Mouse (Mus musculus) CH12.LX (cell line): ENCODE data around the gene Timm10. TPM values are rescaled to one million over a fixed set of nuclear protein-coding genes. Genes with fewer than 3 reads are reported as not detected.

Experiments used
- DNase-seq: peaks from one replicate; pipeline ENCODE4 v3.0.0-alpha.2; 2013; ENCODE audit errors: extremely low read depth
- H3K27ac ChIP-seq: 2 replicates; pipeline ENCODE4 v1.5.1; 2012; ENCODE audit warnings: low read depth, mild to moderate bottlenecking, control low read depth, moderate library complexity; ENCODE audit not compliant: insufficient read depth
- H3K27me3 ChIP-seq: replicated peaks from 2 replicates; pipeline ENCODE3; 2012; ENCODE audit warnings: inconsistent platforms
- H3K36me3 ChIP-seq, 2 experiments: replicated peaks in 1 of 2; 2 replicates each; pipeline versions ENCODE3 to v1.6.1; 2012; ENCODE audit warnings: inconsistent platforms in 1 of 2, low read length in 1 of 2, mild to moderate bottlenecking in 1 of 2, mixed read lengths in 1 of 2, moderate library complexity in 1 of 2; ENCODE audit not compliant: control insufficient read depth in 1 of 2, insufficient read depth in 1 of 2
- H3K4me1 ChIP-seq, 2 experiments: 2 replicates each; pipeline ENCODE4 v1.6.1; 2012; ENCODE audit warnings: inconsistent platforms in 1 of 2, moderate library complexity in 1 of 2; ENCODE audit not compliant: insufficient read depth in 2 of 2, control insufficient read depth in 1 of 2
- H3K4me2 ChIP-seq: 2 replicates; pipeline ENCODE4 v1.6.1; 2012; ENCODE audit warnings: low read depth, mild to moderate bottlenecking, control low read depth; ENCODE audit not compliant: poor library complexity, insufficient read depth, severe bottlenecking
- H3K4me3 ChIP-seq, 3 experiments: fragments of 150-350 bp in 1 of 3; sonication (generic) in 1 of 3; replicated peaks in 1 of 3; 2 replicates each; pipeline versions ENCODE3 to v1.5.1; 2011 to 2012; ENCODE audit warnings: low read depth in 2 of 3, low read length in 2 of 3, mild to moderate bottlenecking in 2 of 3, moderate library complexity in 2 of 3, control low read depth in 1 of 3, improper control_type of control experiment in 1 of 3, inconsistent platforms in 1 of 3, mixed read lengths in 1 of 3; ENCODE audit not compliant: poor library complexity in 1 of 3
- H3K79me2 ChIP-seq: replicated peaks from 2 replicates; pipeline ENCODE4 v1.6.1; 2012; ENCODE audit warnings: mild to moderate bottlenecking, moderate library complexity; ENCODE audit not compliant: control insufficient read depth, poor library complexity, insufficient read depth, severe bottlenecking; ENCODE audit errors: extremely low read depth
- H3K9ac ChIP-seq: 2 replicates; pipeline ENCODE4 v1.6.1; 2012; ENCODE audit warnings: low read depth, mild to moderate bottlenecking, control low read depth, moderate library complexity; ENCODE audit not compliant: insufficient read depth
- H3K9me3 ChIP-seq: replicated peaks from 2 replicates; pipeline ENCODE3; 2012; ENCODE audit warnings: low read length, inconsistent platforms, mixed read lengths
- KAT2A ChIP-seq: IDR thresholded peaks from 2 replicates; pipeline ENCODE4 v1.6.1; 2012; ENCODE audit warnings: low read length, improper control_type of control experiment, inconsistent platforms; ENCODE audit not compliant: insufficient replicate concordance
- MAFK ChIP-seq: IDR thresholded peaks from 2 replicates; pipeline ENCODE4 v1.6.1; 2011; ENCODE audit warnings: low read length, improper control_type of control experiment; ENCODE audit not compliant: insufficient replicate concordance
- MEF2A ChIP-seq: IDR thresholded peaks from 2 replicates; pipeline ENCODE4 v1.6.1; 2014; ENCODE audit warnings: low read depth, mild to moderate bottlenecking, inconsistent platforms, low read length, improper control_type of control experiment, borderline replicate concordance
- RAD21 ChIP-seq: IDR thresholded peaks from 2 replicates; pipeline ENCODE4 v1.6.1; 2011; ENCODE audit warnings: low read depth, mild to moderate bottlenecking, low read length, improper control_type of control experiment, moderate library complexity
- USF2 ChIP-seq: conservative IDR thresholded peaks from 2 replicates; pipeline ENCODE4 v1.6.1; 2011; ENCODE audit warnings: low read depth, low read length, improper control_type of control experiment
- ZMIZ1 ChIP-seq: IDR thresholded peaks from 2 replicates; pipeline ENCODE4 v1.6.1; 2012; ENCODE audit warnings: low read depth, mild to moderate bottlenecking, inconsistent platforms, low read length, improper control_type of control experiment
- dilution Hi-C: fragments of 300-500 bp; cut with MboI; formaldehyde crosslinking; loops from 2 replicates; pipeline ENCODE4 v1.14.3; 2020; ENCODE audit warnings: low sequenced_read_pairs; ENCODE audit not compliant: extremely low pct_unique_long_range_greater_than_20kb, extremely low pct_ligation_motif_present
- in situ Hi-C: fragments of 300-500 bp; cut with MboI; formaldehyde crosslinking; loops from 3 replicates; pipeline ENCODE4 v1.14.3; 2019; ENCODE audit warnings: low sequenced_read_pairs, low pct_ligation_motif_present, low pct_unique_long_range_greater_than_20kb, mixed read lengths
- polyA plus RNA-seq: library from polyadenylated mRNA; unstranded; fragments of >175 nt; gene quantifications from 2 replicates; pipeline ENCODE4 v1.2.1, GENCODE M21; 2012; ENCODE audit warnings: low read depth; ENCODE audit not compliant: insufficient read length
- total RNA-seq, 2 experiments: library from RNA; depleted of rRNA; stranded (reverse); fragments of 300-350 nt in 1 of 2; fragments of >200 nt in 1 of 2; gene quantifications; 2 replicates each; pipeline ENCODE4 v1.2.3; 2012 to 2014

The Timm10 gene
- total and polyA plus RNA-seq, 3 experiments: 77.7 to 115 (median 81.2) TPM

DNA sequence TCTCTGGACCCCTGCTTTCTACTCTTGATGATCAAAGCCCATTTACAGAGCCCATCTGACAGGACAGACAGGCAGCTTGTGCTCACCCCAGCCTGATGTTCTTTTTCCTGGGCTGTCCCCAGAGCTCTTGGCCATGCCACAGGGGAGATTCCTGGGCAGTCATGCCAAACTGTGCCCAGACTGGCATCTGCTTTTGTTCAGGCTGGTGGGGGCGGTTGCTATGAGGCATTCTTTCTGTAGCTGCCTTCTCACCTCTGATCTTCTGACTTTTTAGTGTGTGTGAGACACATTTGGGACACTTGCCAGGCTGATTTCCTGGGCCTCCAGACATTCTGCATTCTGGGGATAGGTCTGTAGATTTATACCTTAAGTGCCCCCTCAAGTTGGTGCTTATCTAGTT is 31.8 kb downstream of the Timm10 start:
- no peak overlapping the region for H3K27ac ChIP-seq
- DNase-seq: no peak
- H3K4me1 ChIP-seq: peaks cover 0 to 10% of the 10 kb centered on the region in 2 experiments; a peak in 1 of 4 replicates
- no peak overlapping the region for H3K4me2 ChIP-seq
- no peaks in the 10 kb centered on the region for H3K36me3 ChIP-seq
- no peak overlapping the region for H3K4me3 ChIP-seq
- no peaks in the 10 kb centered on the region for H3K9me3 ChIP-seq
- TF ChIP-seq MEF2A (no peak), RAD21 (no peak), ZMIZ1 (no peak), USF2 (no peak), MAFK (no peak)
- in situ Hi-C loops (no loop called here), dilution Hi-C loops (no loop called here)
- H3K27me3 ChIP-seq: peaks cover 13% of the 10 kb centered on the region
- no peaks in the 10 kb centered on the region for H3K79me2 ChIP-seq
- no peak overlapping the region for H3K9ac ChIP-seq

DNA sequence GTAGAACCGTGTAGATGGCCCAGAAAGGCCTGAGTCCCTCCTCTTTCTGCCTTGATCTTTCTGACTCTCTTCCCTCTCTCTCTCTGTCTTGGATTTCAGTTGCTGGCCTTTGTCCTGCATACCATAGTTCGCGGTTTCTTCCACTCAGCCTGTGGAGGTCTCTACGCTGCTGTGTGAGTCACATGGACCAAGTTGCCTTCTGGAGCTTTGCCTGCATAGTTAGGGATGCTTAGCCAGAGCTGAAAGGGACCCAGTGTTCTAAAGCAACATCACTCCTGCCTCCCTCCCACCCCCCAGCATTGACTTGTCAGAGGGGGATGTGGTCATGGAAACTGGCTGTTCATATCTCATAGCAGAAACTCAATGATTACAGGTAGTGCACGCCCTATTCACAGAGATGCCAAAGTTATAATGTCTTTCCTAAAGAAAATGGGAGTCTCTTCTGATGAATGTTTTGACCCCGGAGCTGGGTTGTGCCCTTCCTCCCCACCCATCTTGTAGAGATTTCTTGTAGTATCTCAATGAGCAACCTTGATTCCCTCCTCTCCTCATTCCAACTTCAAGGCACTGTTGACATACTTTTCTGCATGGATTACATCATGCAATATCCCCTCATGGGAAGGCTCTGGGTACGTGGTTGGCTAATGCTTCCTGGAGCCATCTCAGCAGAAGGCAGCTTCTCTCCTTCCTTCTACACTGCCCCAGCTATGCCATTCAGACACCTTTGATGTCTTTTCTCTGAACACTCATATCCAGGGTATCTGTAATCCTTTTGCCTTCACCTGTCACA is 33.4 kb downstream of the Timm10 start:
- peaks cover 0 to 22% of the 10 kb centered on the region in 2 experiments; a peak in 2 of 4 replicates for H3K4me1 ChIP-seq
- no peak overlapping the region for H3K9ac ChIP-seq
- in situ Hi-C loops: loop anchor here (5.0 kb wide), 1 partner anchor 33 kb away; the partner anchor contains the start of gene Timm10
- no peaks in the 10 kb centered on the region for H3K36me3 ChIP-seq
- no peak for TF ChIP-seq MAFK
- TF ChIP-seq KAT2A: no peak
- TF ChIP-seq, all 38 proteins: peak for 0
- no peak for DNase-seq
- Histone ChIP-seq H3K27ac (no peak overlapping the region), H3K79me2 (no peaks in the 10 kb centered on the region), H3K27me3 (peaks cover 14% of the 10 kb centered on the region), H3K9me3 (no peaks in the 10 kb centered on the region), H3K4me2 (no peak overlapping the region), H3K4me3 (no peak overlapping the region)
- dilution Hi-C loops: no loop called here

DNA sequence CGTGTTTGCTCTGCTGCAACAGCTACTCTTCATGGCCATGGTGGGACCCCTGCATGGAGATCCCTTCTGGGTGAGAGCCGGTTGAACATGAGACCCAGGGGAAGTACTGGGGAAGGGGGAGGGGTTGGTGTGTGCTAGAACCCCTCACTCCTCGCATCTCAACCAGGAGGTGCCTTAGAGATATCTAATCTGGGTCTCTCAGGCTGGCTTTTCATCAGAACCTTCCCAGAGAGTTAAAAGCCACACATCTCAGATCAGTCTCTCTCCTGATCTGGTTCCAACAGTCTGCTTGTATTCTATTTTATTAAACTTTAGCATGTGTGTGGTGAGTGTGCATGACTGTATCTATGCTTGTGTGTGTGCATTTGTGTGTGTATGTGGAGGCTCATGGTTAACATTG is 34.6 kb downstream of the Timm10 start:
- dilution Hi-C loops (no loop called here), in situ Hi-C loops (loop anchor here (5.0 kb wide), 1 partner anchor 34 kb away; the partner anchor contains the start of gene Timm10)
- Histone ChIP-seq H3K27ac (no peak overlapping the region), H3K79me2 (no peaks in the 10 kb centered on the region), H3K4me3 (no peak overlapping the region), H3K4me1 (peaks cover 2 to 22% of the 10 kb centered on the region in 2 experiments; a peak in 3 of 4 replicates), H3K9me3 (no peaks in the 10 kb centered on the region), H3K27me3 (peaks cover 20% of the 10 kb centered on the region), H3K36me3 (no peaks in the 10 kb centered on the region), H3K9ac (no peak overlapping the region), H3K4me2 (no peak overlapping the region)
- TF ChIP-seq MAFK: no peak
- no peak for DNase-seq
